Mouse (Mus musculus): ENCODE data around the gene Sema7a. TPM values are rescaled to one million over a fixed set of nuclear protein-coding genes. Genes with fewer than 3 reads are reported as not detected.

The Sema7a gene
- total and polyA plus RNA-seq, 2 experiments from 2014 or later: 4.0 to 62.8 TPM

DNA sequence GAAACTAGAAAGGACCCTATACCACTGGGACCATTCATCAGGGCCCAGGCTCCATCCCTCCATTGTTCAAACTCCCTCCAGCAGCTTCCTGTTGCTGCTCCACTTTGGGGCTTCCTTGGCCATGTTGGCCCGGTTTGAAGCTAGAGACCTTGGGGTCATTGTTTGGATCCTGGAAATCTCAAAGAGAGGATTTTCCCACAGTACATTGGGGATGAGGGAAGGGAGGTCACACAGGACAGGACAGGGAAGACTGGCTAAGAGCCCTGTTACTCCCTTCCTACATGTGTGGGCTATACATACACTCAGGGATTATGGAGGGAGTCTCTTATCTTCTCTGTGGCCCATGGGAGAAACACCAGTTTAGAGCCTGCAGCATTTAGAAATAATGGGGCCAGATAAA lies 18.7 kb downstream of the Sema7a start:
- DNase-seq (ENCODE audit: low spot score) (no peak), ATAC-seq (no peak)
- no peak overlapping the region for H3K27ac ChIP-seq
- no peaks in the 10 kb centered on the region for H3K27me3 ChIP-seq (ENCODE audit: insufficient read depth, low read length)
- TF ChIP-seq CTCF (IDR thresholded peaks at IDR 0.05; ENCODE audit: low read depth): no peak
- no peak overlapping the region for H3K9ac ChIP-seq (replicated peaks; ENCODE audit: low read length)
- H3K36me3 ChIP-seq (ENCODE audit: insufficient read depth, low read length): peaks cover 42% of the 10 kb centered on the region
- no peak overlapping the region for H3K4me2 ChIP-seq (ENCODE audit: low read depth, low read length)
- no peaks in the 10 kb centered on the region for H3K9me3 ChIP-seq (ENCODE audit: low read length)
- no peak overlapping the region for H3K4me3 ChIP-seq (ENCODE audit: low read length)
- no peaks in the 10 kb centered on the region for H3K4me1 ChIP-seq (ENCODE audit: insufficient read depth, low read length)
- 76% methylated on average over 1 of the region's 1 CpGs for WGBS

DNA sequence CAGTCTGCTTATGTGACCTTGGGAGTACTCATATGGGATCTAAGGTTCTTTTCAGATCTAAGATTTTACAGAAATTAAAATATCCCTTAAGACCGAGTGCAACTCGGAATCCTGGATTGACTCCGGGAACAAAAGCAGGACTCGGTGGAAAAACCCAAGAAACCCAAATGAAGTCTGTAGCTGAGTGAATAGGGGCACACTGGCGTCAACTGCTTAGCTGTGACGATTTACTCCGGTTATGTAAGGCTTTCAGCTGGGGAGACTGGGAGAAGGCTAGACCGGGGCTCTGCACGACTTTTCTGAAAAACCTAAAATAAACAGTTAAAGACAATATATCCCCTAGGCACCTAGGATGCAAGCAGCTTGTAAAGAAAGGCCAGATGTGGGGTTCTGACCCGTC lies 19.5 kb downstream of the Sema7a start:
- no peak for ATAC-seq

DNA sequence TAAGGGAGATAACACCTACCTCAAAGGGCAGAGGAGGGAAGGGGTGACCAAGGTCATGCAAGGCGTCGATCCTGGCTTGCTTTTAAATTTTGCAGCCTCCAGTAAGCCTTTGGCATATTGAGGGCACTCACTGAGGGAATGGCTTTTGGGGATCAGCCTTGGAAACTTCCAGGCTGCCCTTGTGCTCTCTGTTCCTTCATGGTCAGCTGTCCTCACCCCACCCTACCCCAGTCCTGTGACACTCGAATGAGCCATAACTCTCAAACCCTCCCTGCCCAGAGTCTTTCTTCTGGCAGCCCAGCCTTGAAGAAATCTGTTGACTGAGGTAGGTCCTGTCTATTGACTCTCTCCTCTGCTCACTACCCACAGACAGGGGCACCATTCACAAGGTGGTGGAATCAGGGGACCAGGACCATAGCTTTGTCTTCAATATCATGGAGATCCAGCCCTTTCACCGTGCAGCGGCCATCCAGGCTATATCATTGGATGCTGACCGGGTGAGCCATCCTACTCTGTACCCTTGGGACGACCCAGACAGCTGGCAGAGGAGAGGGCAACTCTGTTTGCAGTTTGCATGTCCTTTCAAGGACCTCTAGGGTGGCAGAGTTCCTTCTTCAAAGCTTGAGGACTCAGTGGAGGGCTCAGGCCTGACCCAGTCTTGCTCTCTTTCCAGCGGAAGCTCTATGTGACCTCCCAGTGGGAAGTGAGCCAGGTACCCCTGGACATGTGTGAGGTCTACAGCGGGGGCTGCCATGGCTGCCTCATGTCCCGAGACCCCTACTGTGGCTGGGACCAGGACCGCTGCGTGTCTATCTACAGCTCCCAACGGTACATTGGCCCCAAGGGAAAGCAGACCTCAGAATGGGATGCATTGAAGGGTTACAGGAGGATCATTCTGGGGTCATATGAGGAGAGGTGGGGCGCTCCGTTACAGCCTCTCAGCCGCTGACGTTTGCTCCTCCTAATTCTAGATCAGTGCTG lies 20.3 kb downstream of the Sema7a start:
- peaks cover 42% of the 10 kb centered on the region for H3K36me3 ChIP-seq (ENCODE audit: insufficient read depth, low read length)

More for the DNA sequence above, 19.5 kb downstream of the Sema7a start:
- Histone ChIP-seq H3K9me3 (ENCODE audit: low read length) (no peaks in the 10 kb centered on the region), H3K4me2 (ENCODE audit: low read depth, low read length) (no peak overlapping the region), H3K9ac (replicated peaks; ENCODE audit: low read length) (no peak overlapping the region), H3K4me3 (ENCODE audit: low read length) (no peak overlapping the region), H3K27ac (no peak overlapping the region), H3K4me1 (ENCODE audit: insufficient read depth, low read length) (no peaks in the 10 kb centered on the region), H3K27me3 (ENCODE audit: insufficient read depth, low read length) (no peaks in the 10 kb centered on the region), H3K36me3 (ENCODE audit: insufficient read depth, low read length) (peaks cover 42% of the 10 kb centered on the region)
- no peak for DNase-seq (ENCODE audit: low spot score)
- WGBS: 74% methylated on average over 10 of the region's 10 CpGs
- no peak for TF ChIP-seq CTCF (IDR thresholded peaks at IDR 0.05; ENCODE audit: low read depth)

DNA sequence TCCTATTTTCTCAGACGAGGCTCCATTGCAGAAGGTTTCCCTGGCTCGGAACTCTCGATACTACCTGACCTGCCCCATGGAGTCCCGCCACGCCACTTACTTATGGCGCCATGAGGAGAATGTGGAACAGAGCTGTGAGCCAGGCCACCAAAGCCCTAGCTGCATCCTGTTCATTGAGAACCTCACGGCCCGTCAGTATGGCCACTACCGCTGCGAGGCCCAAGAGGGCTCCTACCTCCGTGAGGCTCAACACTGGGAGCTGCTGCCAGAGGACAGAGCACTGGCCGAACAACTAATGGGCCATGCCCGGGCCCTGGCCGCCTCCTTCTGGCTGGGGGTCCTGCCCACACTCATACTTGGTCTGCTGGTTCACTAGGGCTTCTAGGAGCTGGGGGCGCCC lies 21.3 kb downstream of the Sema7a start:
- TF ChIP-seq CTCF (IDR thresholded peaks at IDR 0.05; ENCODE audit: low read depth): no peak
- no peaks in the 10 kb centered on the region for H3K27me3 ChIP-seq (ENCODE audit: insufficient read depth, low read length)
- H3K27ac ChIP-seq: peak overlapping the region; percentile 11; the same call in 1 of the 2 replicates
- no peak for DNase-seq (ENCODE audit: low spot score)
- no peak overlapping the region for H3K4me2 ChIP-seq (ENCODE audit: low read depth, low read length)
- no peak overlapping the region for H3K9ac ChIP-seq (replicated peaks; ENCODE audit: low read length)
- H3K9me3 ChIP-seq (ENCODE audit: low read length): no peaks in the 10 kb centered on the region
- ATAC-seq: no peak
- peaks cover 33% of the 10 kb centered on the region for H3K36me3 ChIP-seq (ENCODE audit: insufficient read depth, low read length)
- no peaks in the 10 kb centered on the region for H3K4me1 ChIP-seq (ENCODE audit: insufficient read depth, low read length)
- 92% methylated on average over 15 of the region's 15 CpGs for WGBS
- H3K4me3 ChIP-seq (ENCODE audit: low read length): no peak overlapping the region

More for the DNA sequence above, 20.3 kb downstream of the Sema7a start:
- H3K4me2 ChIP-seq (ENCODE audit: low read depth, low read length): no peak overlapping the region
- ATAC-seq (no peak), DNase-seq (ENCODE audit: low spot score) (no peak)
- H3K27me3 ChIP-seq (ENCODE audit: insufficient read depth, low read length): no peaks in the 10 kb centered on the region
- no peak for TF ChIP-seq CTCF (IDR thresholded peaks at IDR 0.05; ENCODE audit: low read depth)
- no peak overlapping the region for H3K4me3 ChIP-seq (ENCODE audit: low read length)
- H3K9ac ChIP-seq (replicated peaks; ENCODE audit: low read length): no peak overlapping the region
- 89% methylated on average over 17 of the region's 17 CpGs for WGBS
- H3K27ac ChIP-seq: no peak overlapping the region
- no peaks in the 10 kb centered on the region for H3K9me3 ChIP-seq (ENCODE audit: low read length)
- H3K4me1 ChIP-seq (ENCODE audit: insufficient read depth, low read length): no peaks in the 10 kb centered on the region

DNA sequence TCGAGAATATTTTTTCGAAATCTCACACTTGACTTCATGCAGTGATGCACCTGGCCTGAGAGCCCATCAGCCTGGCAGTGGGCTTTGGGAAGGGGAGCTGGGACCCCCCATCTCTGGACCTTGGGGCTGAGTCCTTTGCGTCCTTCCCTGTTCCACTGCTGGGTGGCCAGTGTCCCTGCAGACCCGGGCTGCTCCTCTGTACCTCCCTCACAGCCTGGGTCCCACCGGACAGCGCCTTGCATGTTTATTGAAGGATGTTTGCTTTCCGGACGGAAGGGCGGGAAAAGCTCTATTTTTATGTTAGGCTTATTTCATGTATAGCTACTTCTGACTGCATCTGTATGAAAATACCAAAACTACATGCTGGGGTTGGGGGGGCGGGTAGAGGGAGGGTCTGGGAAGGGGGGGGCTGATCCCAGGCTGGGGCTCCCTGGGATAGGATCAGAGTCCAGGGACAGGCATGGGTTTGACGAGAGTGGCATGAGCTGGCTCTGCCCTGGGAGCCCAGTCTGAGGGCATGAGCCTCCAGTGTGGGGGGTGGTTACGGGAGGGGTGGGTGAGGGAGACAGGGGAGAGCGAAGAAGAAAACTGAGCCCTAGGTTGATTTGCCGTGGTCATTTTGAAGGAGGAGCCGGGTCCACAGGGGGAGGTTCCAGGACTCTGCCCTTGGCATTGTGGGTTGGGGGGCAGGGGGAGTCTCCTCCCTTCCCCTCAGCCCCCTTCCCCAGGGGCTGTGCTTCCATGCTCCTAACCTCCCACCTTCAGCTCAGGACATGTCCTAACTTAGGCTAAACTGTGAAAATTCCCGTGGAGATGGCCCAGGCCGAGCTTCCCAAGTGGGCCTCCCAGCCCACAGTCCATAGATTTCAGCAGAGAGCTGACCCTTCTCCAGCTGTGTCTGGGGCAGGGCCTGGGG lies 22.2 kb downstream of the Sema7a start:
- no peak for TF ChIP-seq CTCF (IDR thresholded peaks at IDR 0.05; ENCODE audit: low read depth)
- H3K36me3 ChIP-seq (ENCODE audit: insufficient read depth, low read length): peaks cover 29% of the 10 kb centered on the region
- H3K4me2 ChIP-seq (ENCODE audit: low read depth, low read length): no peak overlapping the region
- H3K4me3 ChIP-seq (ENCODE audit: low read length): no peak overlapping the region
- no peak for DNase-seq (ENCODE audit: low spot score)
- no peak for ATAC-seq
- H3K9me3 ChIP-seq (ENCODE audit: low read length): no peaks in the 10 kb centered on the region
- WGBS: 69% methylated on average over 17 of the region's 17 CpGs
- no peak overlapping the region for H3K9ac ChIP-seq (replicated peaks; ENCODE audit: low read length)
- H3K4me1 ChIP-seq (ENCODE audit: insufficient read depth, low read length): no peaks in the 10 kb centered on the region
- no peaks in the 10 kb centered on the region for H3K27me3 ChIP-seq (ENCODE audit: insufficient read depth, low read length)
- peak overlapping the region; percentile 1; the same call in 1 of the 2 replicates for H3K27ac ChIP-seq

DNA sequence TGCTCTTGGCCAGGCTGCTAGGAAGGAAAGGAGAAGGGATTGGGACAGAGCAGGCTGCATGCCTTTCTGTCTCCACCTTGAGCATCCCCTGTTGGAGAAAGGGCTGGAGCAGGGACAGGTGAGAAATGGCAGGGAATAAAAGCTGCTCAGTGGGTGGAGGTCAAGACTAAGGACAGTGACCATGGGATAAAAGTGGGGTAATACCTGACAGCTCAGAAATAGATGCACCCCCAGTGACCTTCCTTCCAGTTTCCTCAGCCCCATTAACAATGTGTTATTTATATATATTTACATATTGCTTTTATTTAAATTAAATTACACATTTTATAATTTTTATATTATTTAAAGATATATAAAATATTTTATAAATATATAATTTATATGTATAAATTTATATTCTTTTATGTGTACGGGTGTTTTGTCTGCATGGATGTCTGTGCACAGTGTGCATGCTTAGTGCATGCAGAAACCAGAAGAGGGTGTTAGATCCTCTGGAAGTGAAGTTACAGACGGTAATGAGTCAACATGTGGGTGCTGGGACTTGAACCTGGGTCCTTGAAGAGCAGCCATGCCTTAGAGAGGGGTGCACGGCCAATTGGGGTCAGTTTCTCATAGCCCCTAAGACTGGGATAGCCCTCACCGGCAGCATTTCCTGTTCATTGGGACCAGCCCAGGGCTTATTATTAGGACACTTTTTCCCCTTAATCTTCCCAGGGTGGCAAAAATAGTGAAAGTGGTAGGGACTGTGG lies 23.5 kb downstream of the Sema7a start:
- TF ChIP-seq CTCF (IDR thresholded peaks at IDR 0.05; ENCODE audit: low read depth): no peak
- Histone ChIP-seq H3K27me3 (ENCODE audit: insufficient read depth, low read length) (no peaks in the 10 kb centered on the region), H3K4me2 (ENCODE audit: low read depth, low read length) (no peak overlapping the region), H3K9me3 (ENCODE audit: low read length) (no peaks in the 10 kb centered on the region), H3K4me3 (ENCODE audit: low read length) (no peak overlapping the region), H3K4me1 (ENCODE audit: insufficient read depth, low read length) (0 out of 2 replicates have a peak, but pooled peaks cover 6% of the 10 kb centered on the region), H3K9ac (replicated peaks; ENCODE audit: low read length) (no peak overlapping the region), H3K36me3 (ENCODE audit: insufficient read depth, low read length) (peaks cover 20% of the 10 kb centered on the region), H3K27ac (no peak overlapping the region)
- DNase-seq (ENCODE audit: low spot score): no peak
- WGBS: 84% methylated on average over 4 of the region's 4 CpGs
- no peak for ATAC-seq
